Mouse (Mus musculus): ENCODE results near the gene Tceal7.
A peak's percentile ranks its signal among the peaks of the same experiment; 100 is the strongest.
"Not testable (repeated sequence)": the region's sequence is repeated elsewhere in the genome, so short reads cannot be mapped to it uniquely, and the experiment has no call there.

Tceal7 gene

DNA sequence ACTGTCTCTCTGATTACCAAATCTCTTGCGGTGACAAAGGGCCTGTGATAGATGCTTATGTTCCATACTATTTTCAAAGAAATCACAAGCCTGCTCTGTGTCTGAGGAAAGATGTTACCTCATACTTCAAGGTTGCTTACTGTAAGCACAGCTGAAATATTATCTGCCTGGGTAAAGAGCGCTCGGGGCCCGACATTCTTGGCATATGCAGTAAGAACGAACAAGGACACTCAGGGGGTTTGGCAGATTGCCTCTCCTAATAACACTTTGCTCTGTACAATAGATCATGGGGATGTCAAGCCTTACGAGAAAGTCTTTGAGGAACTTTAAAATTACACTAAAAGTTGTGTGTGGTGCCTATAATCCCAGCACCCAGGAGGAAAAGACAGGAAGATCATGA lies 34.2 kb downstream of the Tceal7 start:
- no peak for DNase-seq (ENCODE audit: low spot score in 2 of 2)

- DNase-seq (ENCODE audit: low spot score in 2 of 2), result no peak
Measured at GRCm38 (mm10) chrX:136249671-136250070, 35.1 kb downstream of the Tceal7 start.

DNA sequence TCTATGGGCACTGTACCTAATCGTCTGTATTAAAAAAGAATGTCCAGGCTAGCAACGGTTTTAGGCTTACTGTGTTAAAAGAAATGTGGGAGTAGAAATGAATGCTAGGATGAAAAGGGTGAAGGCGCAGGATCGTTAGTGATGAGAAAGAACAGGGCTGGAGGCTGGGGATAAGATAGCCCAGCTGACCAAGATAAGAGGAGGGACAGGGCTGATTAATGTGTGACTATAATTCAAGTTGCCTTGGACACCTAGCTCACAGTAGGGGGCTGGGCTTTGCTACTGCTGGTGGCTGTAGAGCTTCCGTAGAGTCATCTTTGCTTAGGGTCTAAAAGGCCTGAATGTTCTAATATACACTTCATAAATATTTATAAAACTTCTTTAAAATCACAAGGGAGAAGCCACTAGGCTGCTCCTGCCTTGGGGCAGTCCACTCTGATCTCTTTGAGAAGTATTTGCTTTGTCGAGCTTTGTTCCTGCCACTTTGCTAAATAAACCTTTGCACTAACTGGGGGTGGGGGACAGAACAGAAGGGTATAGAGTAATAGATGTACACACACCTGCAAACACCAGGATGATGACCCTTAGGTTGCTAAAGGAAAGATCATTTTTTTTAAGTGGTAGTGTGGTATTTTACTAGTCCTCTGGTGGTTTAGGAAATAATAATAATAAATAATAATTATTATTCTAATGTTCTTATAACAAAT lies 37.6 kb downstream of the Tceal7 start:
- DNase-seq (ENCODE audit: low spot score in 2 of 2), result no peak

GRCm38 (mm10) chrX:136267720-136268119 lies 53.1 kb downstream of the Tceal7 start:
- DNase-seq (ENCODE audit: low spot score in 2 of 2), result no peak

DNA sequence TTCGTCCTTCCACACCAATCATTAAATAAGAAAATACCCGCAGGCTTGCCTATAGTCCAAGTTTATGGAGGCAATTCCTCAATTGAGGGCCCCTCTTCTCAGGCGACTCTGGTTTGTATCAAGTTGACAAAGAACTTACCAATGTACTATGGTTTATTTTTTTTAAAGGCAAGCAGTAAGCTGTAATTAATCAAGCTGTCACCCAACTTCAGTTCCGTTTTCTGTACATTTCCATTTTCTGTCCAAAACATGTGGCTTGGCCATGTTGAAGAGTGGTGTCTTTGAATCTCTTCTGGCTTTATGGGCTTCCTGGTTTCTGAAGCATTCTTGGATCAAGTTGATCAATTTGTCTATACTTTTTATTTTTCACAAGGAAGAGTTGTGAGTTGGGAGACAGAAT lies 53.6 kb downstream of the Tceal7 start:
- DNase-seq (ENCODE audit: low spot score in 2 of 2), result no peak

DNA sequence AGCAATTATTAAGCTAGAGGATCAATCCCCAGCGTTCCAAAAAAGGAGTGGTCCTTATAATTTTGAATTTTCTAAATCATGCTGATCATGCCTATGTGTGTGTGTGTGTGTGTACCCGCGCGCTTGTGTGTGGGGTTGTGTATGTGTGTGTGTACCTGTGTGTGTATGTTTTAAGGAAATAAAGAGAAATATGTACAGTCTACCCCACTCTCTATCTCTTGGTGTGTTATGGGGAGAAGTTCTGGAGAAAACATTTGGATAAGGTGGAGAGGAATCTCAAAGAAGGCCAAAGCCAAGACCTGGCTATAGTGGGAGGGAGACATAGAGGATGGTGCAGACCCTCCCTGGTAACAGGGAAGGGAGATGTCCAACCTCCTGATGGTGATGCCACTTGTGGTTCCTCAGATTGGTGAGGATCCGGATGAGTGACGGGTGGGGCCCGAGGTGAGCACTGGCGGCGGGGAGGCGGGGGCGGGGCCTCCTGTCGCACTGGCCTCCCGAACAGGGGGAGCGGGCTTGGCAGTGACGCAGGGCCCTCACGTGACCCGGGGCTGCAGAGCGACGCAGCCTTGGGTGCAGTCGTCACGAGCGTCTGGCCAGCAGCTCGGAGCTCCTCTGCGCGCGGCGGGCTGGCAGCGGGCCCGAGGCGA lies 55.3 kb downstream of the Tceal7 start, which contains the start of gene Bex3:
Gene Bex3 (plus strand): TSS at position 511 of the 650 bp plus-strand sequence.
- peak in 1 of 2 experiments; percentile 22 for DNase-seq (ENCODE audit: low spot score in 2 of 2)

- DNase-seq (ENCODE audit: low spot score in 2 of 2), result not testable (repeated sequence)
Measured at GRCm38 (mm10) chrX:136270393-136271111, 56.0 kb downstream of the Tceal7 start.

DNA sequence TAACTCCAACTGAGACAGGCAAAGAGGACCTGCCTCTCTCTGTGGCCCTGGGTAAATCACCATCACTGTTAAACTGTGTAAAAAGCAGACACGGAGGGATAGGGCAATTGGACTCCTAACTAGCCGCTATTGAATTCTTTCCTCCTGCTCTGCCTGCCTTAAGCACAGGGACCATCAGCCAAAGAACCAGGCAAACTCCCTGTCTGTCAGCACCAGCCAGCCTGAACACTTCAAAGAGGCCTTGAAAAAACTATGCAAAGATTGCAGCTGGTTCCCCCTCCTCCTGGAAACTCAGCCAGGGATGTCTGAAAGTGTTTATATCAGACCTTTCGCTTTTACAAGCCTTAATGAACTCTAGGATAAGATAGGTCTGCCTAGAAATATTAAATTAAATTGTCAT lies 60.0 kb downstream of the Tceal7 start:
- DNase-seq (ENCODE audit: low spot score in 2 of 2), result no peak

- DNase-seq (ENCODE audit: low spot score in 2 of 2), result no peak
Measured at GRCm38 (mm10) chrX:136275386-136275785, 60.8 kb downstream of the Tceal7 start.

All from frontal cortex, postnatal 14 days (tissue).